Mouse (Mus musculus) G1E (cell line): ENCODE measurements around the gene Zdhhc17. TPM values are rescaled to one million over a fixed set of nuclear protein-coding genes. Genes with fewer than 3 reads are reported as not detected.

ENCODE experiments used
- ATAC-seq: 2 replicates; pipeline ENCODE4 v1.8.0; 2016; ENCODE audit warnings: mild to moderate bottlenecking; ENCODE audit not compliant: insufficient number of reproducible peaks, poor library complexity, low FRiP score, severe bottlenecking; ENCODE audit errors: extremely low read depth
- DNase-seq: peaks from one replicate; pipeline ENCODE4 v3.0.0; 2012; ENCODE audit warnings: low spot score
- H3K27me3 ChIP-seq: 2 replicates; pipeline ENCODE4 v1.6.1; 2012; ENCODE audit warnings: mild to moderate bottlenecking, low read length, inconsistent platforms; ENCODE audit not compliant: insufficient read depth
- H3K36me3 ChIP-seq: replicated peaks from 2 replicates; pipeline ENCODE3; 2012; ENCODE audit warnings: mild to moderate bottlenecking, inconsistent platforms
- H3K4me1 ChIP-seq: 2 replicates; pipeline ENCODE4 v1.6.1; 2012; ENCODE audit warnings: low read depth, low read length, inconsistent platforms, mixed read lengths; ENCODE audit not compliant: insufficient read depth
- H3K4me3 ChIP-seq: 2 replicates; pipeline ENCODE4 v1.5.1; 2012; ENCODE audit warnings: low read depth, mild to moderate bottlenecking, inconsistent platforms, low read length, moderate library complexity, mixed read lengths
- H3K9me3 ChIP-seq: replicated peaks from 2 replicates; pipeline ENCODE4 v1.6.1; 2012; ENCODE audit warnings: inconsistent platforms
- CTCF ChIP-seq: IDR thresholded peaks from 2 replicates; pipeline ENCODE4 v1.5.1; 2012; ENCODE audit warnings: low read depth, low read length, inconsistent platforms, mixed read lengths
- GATA1 ChIP-seq: IDR thresholded peaks from 2 replicates; pipeline ENCODE4 v1.6.1; 2012; ENCODE audit warnings: borderline replicate concordance, low read length, inconsistent platforms, mixed read lengths
- GATA2 ChIP-seq: IDR thresholded peaks from 2 replicates; pipeline ENCODE4 v1.6.1; 2012; ENCODE audit warnings: low read depth, low read length, inconsistent platforms, borderline replicate concordance
- POLR2AphosphoS5 ChIP-seq: IDR thresholded peaks from 2 replicates; pipeline ENCODE4 v1.6.1; 2012; ENCODE audit warnings: low read depth, low read length, inconsistent platforms; ENCODE audit not compliant: insufficient replicate concordance
- TAL1 ChIP-seq: conservative IDR thresholded peaks from 2 replicates; pipeline ENCODE4 v1.6.1; 2012; ENCODE audit warnings: low read depth, low read length, inconsistent platforms, mixed read lengths
- polyA plus RNA-seq: library from polyadenylated mRNA; stranded (reverse); fragments of >175 nt; gene quantifications from 2 replicates; pipeline ENCODE4 v1.2.3, GENCODE M21; 2012
- total RNA-seq, 2 experiments: library from RNA; stranded (forward) in 1 of 2; stranded (reverse) in 1 of 2; fragments of 200-1000 nt in 1 of 2; fragments of >200 nt in 1 of 2; fragmentation: Nextera tagmentation in 1 of 2; gene quantifications; 2 replicates each; pipeline ENCODE4 v1.2.3; 2014 to 2017

Gene Zdhhc17
- total and polyA plus RNA-seq, 3 experiments = 1.5 to 102 (median 70.0) TPM

DNA sequence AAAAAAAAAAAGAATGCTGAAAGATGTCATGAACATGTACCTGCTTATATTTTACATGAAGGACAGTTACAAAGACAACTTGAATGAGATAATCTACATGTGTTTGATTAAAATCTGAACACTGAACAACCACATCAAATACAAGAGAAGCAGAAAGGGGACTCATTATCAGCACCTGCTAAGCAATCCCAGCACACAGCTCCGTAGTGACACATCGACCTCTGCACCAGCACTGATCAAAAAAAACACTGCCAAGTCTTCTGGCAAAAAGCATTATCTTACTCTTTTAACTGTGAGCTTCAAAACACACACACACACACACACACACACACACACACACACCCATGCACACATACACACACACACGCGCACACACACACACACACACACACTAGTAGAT, 58.2 kb downstream of the Zdhhc17 start:
- no peak for TF ChIP-seq CTCF
- no peak for TF ChIP-seq GATA2
- TF ChIP-seq TAL1 = no peak
- TF ChIP-seq GATA1 = no peak
- no peak for TF ChIP-seq POLR2AphosphoS5
- DNase-seq = no peak
- no peaks in the 10 kb centered on the region for H3K27me3 ChIP-seq

DNA sequence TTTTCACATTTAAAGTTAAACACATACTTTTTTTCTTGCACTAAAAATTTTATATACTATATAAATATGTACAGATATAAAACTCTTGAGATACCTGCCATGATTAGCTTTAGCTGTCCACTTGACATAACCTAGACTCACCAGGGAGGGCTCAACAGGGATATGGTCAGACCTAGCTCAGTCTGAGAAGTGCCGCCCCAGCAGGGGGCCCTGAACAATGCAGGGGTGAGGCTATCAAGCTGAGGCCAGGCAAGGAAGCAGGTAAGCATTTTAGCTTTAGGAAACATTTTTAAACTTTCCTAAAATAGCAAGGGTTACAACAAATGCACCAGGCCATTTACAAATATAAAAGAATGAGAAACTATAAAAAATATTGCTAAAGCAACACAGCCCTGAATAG, 58.8 kb downstream of the Zdhhc17 start:
- ATAC-seq = no peak
- Histone ChIP-seq H3K4me1 (no peaks in the 10 kb centered on the region), H3K9me3 (no peaks in the 10 kb centered on the region), H3K27me3 (no peaks in the 10 kb centered on the region), H3K4me3 (no peak overlapping the region), H3K36me3 (peaks cover 83% of the 10 kb centered on the region)
- no peak for TF ChIP-seq GATA1
- no peak for TF ChIP-seq CTCF
- TF ChIP-seq POLR2AphosphoS5 = no peak
- no peak for TF ChIP-seq TAL1
- TF ChIP-seq GATA2 = no peak
- no peak for DNase-seq

More for the DNA sequence above, 58.2 kb downstream of the Zdhhc17 start:
- Histone ChIP-seq H3K4me3 (no peak overlapping the region), H3K36me3 (peaks cover 83% of the 10 kb centered on the region), H3K9me3 (no peaks in the 10 kb centered on the region), H3K4me1 (no peaks in the 10 kb centered on the region)
- no peak for ATAC-seq

DNA sequence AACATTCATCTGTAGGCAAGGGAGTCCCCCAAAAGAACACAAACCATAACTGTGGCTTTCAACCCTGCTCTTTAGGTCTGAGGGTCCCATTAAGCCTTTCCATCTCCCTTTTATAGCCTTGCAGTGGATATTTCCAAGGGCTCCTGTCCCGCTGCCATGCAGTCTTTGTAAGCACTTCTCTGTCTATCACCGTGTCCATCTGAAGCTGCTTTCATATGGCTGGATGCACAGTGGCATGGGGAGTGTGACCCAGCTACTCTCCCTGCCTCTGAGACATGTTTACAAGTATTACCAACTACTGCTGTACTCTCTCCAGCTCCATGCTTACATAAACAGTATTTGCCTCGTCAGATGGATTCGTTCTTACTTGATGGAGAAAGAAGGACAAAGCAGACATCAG, 62.4 kb downstream of the Zdhhc17 start:
- ATAC-seq (no peak), DNase-seq (no peak)
- peaks cover 90% of the 10 kb centered on the region for H3K36me3 ChIP-seq
- no peaks in the 10 kb centered on the region for H3K9me3 ChIP-seq
- H3K4me3 ChIP-seq = no peak overlapping the region
- TF ChIP-seq TAL1 (no peak), GATA2 (no peak), CTCF (no peak), POLR2AphosphoS5 (no peak), GATA1 (no peak)
- no peaks in the 10 kb centered on the region for H3K4me1 ChIP-seq
- H3K27me3 ChIP-seq = no peaks in the 10 kb centered on the region

DNA sequence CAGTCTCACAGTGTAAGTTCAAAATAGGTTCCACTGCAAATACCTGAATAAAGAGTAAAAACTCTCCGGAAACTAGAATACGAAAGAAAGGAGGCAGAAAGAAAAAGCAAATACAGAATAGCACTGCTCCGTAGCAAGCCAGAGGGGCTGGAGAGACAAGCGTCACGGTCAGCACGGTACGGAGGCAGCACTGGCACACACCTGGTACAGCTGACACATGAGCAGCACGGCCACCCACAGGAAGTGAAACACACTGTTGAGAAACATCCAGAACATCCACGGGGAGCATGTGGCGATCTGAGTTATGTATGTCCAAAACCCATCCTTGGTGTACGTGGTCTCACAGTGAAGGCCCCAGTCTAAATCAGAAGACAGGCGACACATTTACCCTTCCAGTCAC, 64.0 kb downstream of the Zdhhc17 start:
- DNase-seq = no peak
- Histone ChIP-seq H3K27me3 (no peaks in the 10 kb centered on the region), H3K4me3 (no peak overlapping the region), H3K36me3 (peaks cover 84% of the 10 kb centered on the region), H3K4me1 (no peaks in the 10 kb centered on the region), H3K9me3 (no peaks in the 10 kb centered on the region)
- no peak for ATAC-seq
- TF ChIP-seq POLR2AphosphoS5 (no peak), CTCF (no peak), GATA2 (no peak), GATA1 (no peak), TAL1 (no peak)

DNA sequence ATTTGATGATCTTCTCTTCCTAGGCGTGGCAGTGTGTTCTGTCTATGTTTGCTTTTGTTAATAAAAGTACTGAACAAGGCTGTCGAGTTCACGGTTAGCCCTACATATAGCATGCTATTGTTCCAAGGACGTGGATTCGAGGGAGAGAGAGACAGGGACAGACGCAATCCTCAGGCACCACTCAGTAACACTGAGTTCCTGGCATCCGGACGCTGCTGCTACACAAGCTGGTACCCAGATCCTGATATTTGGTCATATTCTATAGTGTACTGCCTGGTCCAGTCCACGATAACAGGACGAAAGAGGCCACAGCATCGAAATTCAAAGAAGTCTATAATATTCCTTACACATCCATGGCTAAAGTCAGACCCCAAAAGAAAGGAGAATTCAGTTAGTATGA, 65.8 kb downstream of the Zdhhc17 start:
- Histone ChIP-seq H3K36me3 (peaks cover 78% of the 10 kb centered on the region), H3K4me1 (no peaks in the 10 kb centered on the region), H3K27me3 (no peaks in the 10 kb centered on the region), H3K9me3 (no peaks in the 10 kb centered on the region), H3K4me3 (no peak overlapping the region)
- ATAC-seq (no peak), DNase-seq (no peak)
- TF ChIP-seq CTCF (no peak), TAL1 (no peak), GATA2 (no peak), POLR2AphosphoS5 (no peak), GATA1 (no peak)

DNA sequence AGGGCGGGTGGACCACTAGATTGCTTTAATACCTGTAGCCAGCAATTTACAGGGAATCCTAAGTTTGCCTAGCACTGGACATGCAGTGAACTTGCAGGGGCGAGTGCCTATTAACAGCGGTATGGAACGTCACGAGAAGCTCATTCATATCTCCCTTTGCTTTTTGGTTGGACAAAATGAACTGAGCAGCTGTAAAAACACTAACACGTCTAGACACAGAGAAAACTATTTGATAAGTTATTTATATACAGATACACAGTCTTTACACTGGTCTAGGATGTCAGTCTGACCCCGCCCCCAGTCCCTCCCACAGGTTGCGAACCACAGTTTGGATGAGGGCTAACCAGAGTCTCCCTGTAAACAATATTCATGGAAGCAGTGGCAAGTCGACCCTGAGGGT, 67.1 kb downstream of the Zdhhc17 start:
- no peaks in the 10 kb centered on the region for H3K4me1 ChIP-seq
- H3K36me3 ChIP-seq = peaks cover 78% of the 10 kb centered on the region
- no peak for DNase-seq
- no peak for TF ChIP-seq GATA2
- no peak for TF ChIP-seq POLR2AphosphoS5
- no peak for TF ChIP-seq TAL1
- no peak for TF ChIP-seq CTCF
- TF ChIP-seq GATA1 = no peak
- H3K27me3 ChIP-seq = no peaks in the 10 kb centered on the region
- ATAC-seq = no peak
- H3K4me3 ChIP-seq = no peak overlapping the region
- no peaks in the 10 kb centered on the region for H3K9me3 ChIP-seq

DNA sequence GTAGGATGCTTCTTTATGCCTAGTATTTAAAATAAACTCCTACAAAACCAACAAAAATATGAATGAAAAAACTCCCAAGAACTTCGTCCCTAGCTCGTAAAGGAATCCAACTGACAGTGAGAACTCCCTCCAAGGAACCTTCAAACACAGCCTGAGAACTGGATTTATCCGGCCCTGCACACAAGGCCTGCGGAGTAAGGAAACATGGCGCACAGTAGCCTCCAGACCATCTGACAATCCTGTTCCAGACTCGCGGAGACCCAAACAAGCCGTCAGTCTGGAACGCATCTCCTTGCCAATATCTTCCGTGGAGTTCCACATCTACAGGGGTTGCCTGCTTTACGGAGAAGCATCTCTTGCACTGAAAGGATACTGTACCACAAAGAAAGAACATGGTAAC, 68.0 kb downstream of the Zdhhc17 start:
- DNase-seq (no peak), ATAC-seq (no peak)
- no peak for TF ChIP-seq CTCF
- no peak for TF ChIP-seq TAL1
- Histone ChIP-seq H3K36me3 (peaks cover 70% of the 10 kb centered on the region), H3K4me1 (no peaks in the 10 kb centered on the region), H3K27me3 (no peaks in the 10 kb centered on the region), H3K9me3 (no peaks in the 10 kb centered on the region), H3K4me3 (no peak overlapping the region)
